Mouse (Mus musculus) embryonic facial prominence, embryonic 10.5 days (tissue): ENCODE measurements at regions not wholly inside any gene's neighbourhood (a gene's known extent, or its start where the extent isn't known, plus 50 kb on each side); places are given as distances from the start of the nearest gene placed in this dataset.
A peak's percentile ranks its signal among the peaks of the same experiment; 100 is the strongest.
"Not testable (repeated sequence)": the region's sequence is repeated elsewhere in the genome, so short reads cannot be mapped to it uniquely, and the experiment has no call there.

Source experiments
- DNase-seq: peaks from one replicate; pipeline ENCODE4 v3.0.0-alpha.2; 2017; ENCODE audit warnings: low spot score
- H3K27ac ChIP-seq: fragments of 300-500 bp; sonication (generic); replicated peaks from 2 replicates; pipeline ENCODE4 v1.5.1; 2016; ENCODE audit warnings: mild to moderate bottlenecking
- H3K27me3 ChIP-seq: fragments of 300-500 bp; sonication (generic); replicated peaks from 2 replicates; pipeline ENCODE4 v1.6.1; 2016; ENCODE audit warnings: low read depth, mild to moderate bottlenecking; ENCODE audit not compliant: poor library complexity, severe bottlenecking
- H3K36me3 ChIP-seq: fragments of 300-500 bp; sonication (generic); replicated peaks from 2 replicates; pipeline ENCODE4 v1.6.1; 2016; ENCODE audit warnings: mild to moderate bottlenecking, moderate library complexity
- H3K4me1 ChIP-seq: fragments of 300-500 bp; sonication (generic); 2 replicates; pipeline ENCODE4 v1.6.1; 2016
- H3K4me3 ChIP-seq: fragments of 300-500 bp; sonication (generic); 2 replicates; pipeline ENCODE4 v1.5.1; 2016; ENCODE audit warnings: mild to moderate bottlenecking, moderate library complexity
- H3K9me3 ChIP-seq: fragments of 300-500 bp; sonication (generic); 2 replicates; pipeline ENCODE4 v1.6.1; 2016; ENCODE audit warnings: mild to moderate bottlenecking
- WGBS: fragments of 180-500 bp; shearing (Covaris S2); methylation state at CpG from one replicate; pipeline ENCODE4 v1.1.7; 2016; 5-methylcytosine and 5-hydroxymethylcytosine counted together

- H3K4me3 ChIP-seq, H3K4me1 ChIP-seq, H3K27me3 ChIP-seq, H3K9me3 ChIP-seq, DNase-seq, H3K36me3 ChIP-seq, H3K27ac ChIP-seq: not testable (repeated sequence)
- 62% methylated on average over 3 of the region's 3 CpGs for WGBS
These were observed 455.5 kb downstream of the Plxdc2 start for GRCm38 (mm10) chr2:16811401-16812281.

GRCm38 (mm10) chr2:16820442-16820841, 464.3 kb downstream of the Plxdc2 start:
- Histone ChIP-seq H3K4me1 (peaks cover 18% of the 10 kb centered on the region), H3K27ac (no peak overlapping the region), H3K27me3 (no peaks in the 10 kb centered on the region), H3K36me3 (no peaks in the 10 kb centered on the region), H3K9me3 (no peaks in the 10 kb centered on the region), H3K4me3 (no peak overlapping the region)
- no peak for DNase-seq
- 92% methylated on average over 1 of the region's 1 CpGs for WGBS

DNA sequence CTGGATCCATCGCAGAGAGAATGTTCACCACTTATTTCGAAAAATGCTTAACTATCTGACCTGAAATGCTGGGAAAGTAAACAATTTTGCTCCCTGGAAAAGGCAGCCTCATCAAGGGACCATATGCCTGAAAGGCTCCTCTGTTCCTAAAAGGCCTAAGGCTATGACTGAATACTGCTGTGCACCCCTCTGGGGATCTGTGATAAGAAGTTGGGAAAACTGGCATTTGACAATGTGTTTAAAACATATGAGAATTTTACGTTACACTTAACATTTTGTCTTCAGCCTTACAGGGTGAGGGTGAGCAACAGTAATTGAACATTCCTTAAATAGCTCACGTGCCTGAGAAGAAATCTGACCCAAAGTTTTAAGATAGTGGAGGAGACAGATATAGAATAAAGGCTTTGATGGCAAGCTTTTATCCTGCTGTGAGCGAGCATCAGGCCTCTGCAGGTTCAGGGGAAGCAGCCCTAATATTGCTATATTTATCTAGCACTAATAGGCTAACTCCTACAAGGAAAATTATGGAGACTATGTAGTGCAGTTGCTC, 468.7 kb downstream of the Plxdc2 start:
- Histone ChIP-seq H3K27ac (peak overlapping the region; percentile 24; the same call in 1 of the 2 replicates), H3K27me3 (no peaks in the 10 kb centered on the region), H3K4me1 (peaks cover 20% of the 10 kb centered on the region), H3K36me3 (no peaks in the 10 kb centered on the region), H3K4me3 (no peak overlapping the region), H3K9me3 (no peaks in the 10 kb centered on the region)
- DNase-seq: peak; percentile 10
- 30% methylated on average over 5 of the region's 5 CpGs for WGBS

GRCm38 (mm10) chr2:16827266-16827665, 471.2 kb downstream of the Plxdc2 start:
- no peaks in the 10 kb centered on the region for H3K9me3 ChIP-seq
- H3K27ac ChIP-seq: no peak overlapping the region
- no peaks in the 10 kb centered on the region for H3K36me3 ChIP-seq
- WGBS: 94% methylated on average over 1 of the region's 1 CpGs
- no peak for DNase-seq
- no peaks in the 10 kb centered on the region for H3K27me3 ChIP-seq
- H3K4me3 ChIP-seq: no peak overlapping the region
- H3K4me1 ChIP-seq: peaks cover 20% of the 10 kb centered on the region

DNA sequence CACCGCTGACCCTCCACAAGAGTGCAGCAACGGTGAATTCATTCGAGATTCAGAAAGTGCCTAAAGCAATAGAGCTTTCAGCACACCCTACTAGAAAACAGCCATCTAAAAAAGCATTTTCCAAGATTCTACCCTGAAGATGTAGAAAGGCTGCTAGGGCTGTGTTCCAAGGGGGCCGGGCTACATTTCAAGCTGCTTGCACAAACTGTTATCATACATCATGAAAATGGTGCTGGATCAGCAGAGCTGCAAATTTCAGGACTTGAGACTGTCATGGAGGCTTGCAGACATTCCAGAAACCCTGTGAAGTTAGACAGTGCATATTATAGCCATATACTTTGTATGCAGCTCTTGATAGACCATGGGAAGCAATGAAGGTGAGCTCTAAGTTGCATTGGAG, 479.9 kb downstream of the Plxdc2 start:
- no peak overlapping the region for H3K4me3 ChIP-seq
- DNase-seq: no peak
- H3K4me1 ChIP-seq: no peaks in the 10 kb centered on the region
- no peaks in the 10 kb centered on the region for H3K27me3 ChIP-seq
- no peak overlapping the region for H3K27ac ChIP-seq
- WGBS: 90% methylated on average over 4 of the region's 4 CpGs
- H3K36me3 ChIP-seq: no peaks in the 10 kb centered on the region
- no peaks in the 10 kb centered on the region for H3K9me3 ChIP-seq

- peak; percentile 11 for DNase-seq
- no peak overlapping the region for H3K4me3 ChIP-seq
- no peaks in the 10 kb centered on the region for H3K36me3 ChIP-seq
- no peaks in the 10 kb centered on the region for H3K9me3 ChIP-seq
- no peaks in the 10 kb centered on the region for H3K27me3 ChIP-seq
- no peak overlapping the region for H3K27ac ChIP-seq
- no peaks in the 10 kb centered on the region for H3K4me1 ChIP-seq
- 66% methylated on average over 9 of the region's 9 CpGs for WGBS
These were observed 482.6 kb downstream of the Plxdc2 start for GRCm38 (mm10) chr2:16838718-16839117.

DNA sequence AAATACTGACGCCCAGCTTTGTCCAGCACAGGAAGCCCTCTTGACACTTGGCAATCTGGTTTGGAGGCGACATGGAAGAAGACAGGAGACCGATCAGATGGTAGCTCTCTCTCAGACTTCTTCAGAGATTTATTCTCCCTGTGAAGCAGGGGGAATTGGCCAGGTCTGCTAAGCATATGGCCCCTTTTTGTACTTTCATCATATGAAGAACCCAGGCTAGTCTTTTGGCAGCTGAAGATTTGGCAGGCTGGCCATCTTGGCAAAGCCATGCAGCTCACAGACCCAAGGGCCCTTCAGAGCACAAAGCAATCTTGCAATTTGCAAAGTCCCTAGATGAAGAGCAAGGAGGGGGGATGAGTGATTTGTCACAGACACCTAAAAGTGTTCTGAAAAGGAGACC, 493.8 kb downstream of the Plxdc2 start:
- Histone ChIP-seq H3K27ac (no peak overlapping the region), H3K36me3 (no peaks in the 10 kb centered on the region), H3K4me3 (no peak overlapping the region), H3K9me3 (no peaks in the 10 kb centered on the region), H3K4me1 (no peaks in the 10 kb centered on the region), H3K27me3 (no peaks in the 10 kb centered on the region)
- 76% methylated on average over 3 of the region's 3 CpGs for WGBS
- DNase-seq: no peak

DNA sequence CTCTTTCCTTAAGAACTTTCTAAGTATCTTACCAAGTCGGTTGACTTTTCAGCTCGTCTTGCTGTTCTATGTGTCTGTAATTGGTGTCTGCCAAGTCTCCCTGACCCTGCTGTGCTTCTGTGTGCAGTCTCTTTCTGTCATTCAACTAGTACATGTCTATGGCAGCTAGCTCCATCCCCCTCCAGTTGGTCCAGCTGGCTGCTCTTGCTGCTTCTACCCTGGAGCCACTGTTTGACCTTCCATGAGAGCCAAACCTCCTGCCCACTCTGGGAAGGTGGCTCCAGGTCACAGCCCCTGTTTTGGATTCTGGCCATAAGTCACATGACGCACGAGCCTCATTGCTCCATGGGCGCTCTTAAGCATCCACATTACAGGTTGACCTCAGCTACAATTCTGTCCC, 504.0 kb downstream of the Plxdc2 start:
- WGBS: 84% methylated on average over 5 of the region's 5 CpGs

DNA sequence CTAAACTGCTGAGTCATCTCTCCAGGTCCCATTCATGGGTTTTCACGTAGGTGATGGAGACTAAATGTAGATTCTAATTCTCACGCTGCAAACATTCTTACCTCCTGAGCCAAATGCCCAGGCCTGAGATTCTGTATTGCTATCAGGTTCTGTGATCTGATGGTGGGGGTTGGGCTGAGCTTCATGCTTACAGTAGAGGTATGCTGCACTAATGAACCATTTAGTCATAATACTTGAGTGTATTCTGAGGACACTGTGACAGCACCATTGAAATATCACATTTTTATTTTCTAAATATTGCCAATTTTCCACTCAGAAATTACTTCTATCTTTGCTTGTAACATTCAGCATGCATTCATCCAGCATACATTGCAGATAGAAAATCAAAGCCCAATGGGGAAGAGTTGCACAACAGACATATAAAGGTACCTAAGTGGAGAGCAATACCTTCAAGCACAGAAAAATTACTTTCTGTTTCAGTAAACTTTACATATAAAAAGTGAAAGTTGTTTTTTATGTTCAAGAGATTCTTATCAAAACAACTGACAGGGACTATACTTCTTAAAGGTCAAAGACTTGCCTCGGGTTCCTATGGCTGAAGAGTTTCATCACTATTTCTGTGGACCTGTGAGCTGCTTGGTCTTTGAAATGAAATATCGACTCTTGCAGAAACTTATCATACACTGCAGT, 510.2 kb downstream of the Plxdc2 start:
- DNase-seq: no peak
- Histone ChIP-seq H3K36me3 (no peaks in the 10 kb centered on the region), H3K4me1 (no peaks in the 10 kb centered on the region), H3K27ac (no peak overlapping the region), H3K4me3 (no peak overlapping the region), H3K9me3 (no peaks in the 10 kb centered on the region), H3K27me3 (no peaks in the 10 kb centered on the region)
- 91% methylated on average over 4 of the region's 4 CpGs for WGBS

More for the DNA sequence above, 504.0 kb downstream of the Plxdc2 start:
- Histone ChIP-seq H3K36me3 (no peaks in the 10 kb centered on the region), H3K27me3 (no peaks in the 10 kb centered on the region), H3K27ac (no peak overlapping the region), H3K4me3 (no peak overlapping the region), H3K9me3 (no peaks in the 10 kb centered on the region), H3K4me1 (no peaks in the 10 kb centered on the region)
- DNase-seq: no peak

DNA sequence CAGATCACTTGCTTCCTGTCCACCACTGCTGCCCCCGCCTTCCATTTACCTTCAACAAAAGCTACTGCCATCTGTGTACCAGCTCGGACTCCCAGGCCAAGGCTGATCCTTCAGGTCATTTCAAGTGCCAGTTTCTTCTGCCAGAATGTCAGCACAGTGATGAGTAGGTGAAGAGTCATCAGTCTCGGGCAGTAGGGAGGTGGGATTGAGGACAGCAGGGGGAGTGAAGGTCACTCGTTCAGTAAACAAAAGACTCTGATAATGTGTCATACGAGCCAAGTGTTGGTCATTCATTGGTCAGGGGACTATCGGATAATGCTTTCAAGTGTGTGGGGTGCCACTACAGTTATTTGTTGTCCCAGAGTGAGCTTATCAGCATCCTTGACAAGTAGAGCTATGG, 536.3 kb downstream of the Plxdc2 start:
- DNase-seq, H3K4me3 ChIP-seq, H3K27ac ChIP-seq, H3K36me3 ChIP-seq, H3K9me3 ChIP-seq, H3K4me1 ChIP-seq, H3K27me3 ChIP-seq: not testable (repeated sequence)
- WGBS: 76% methylated on average over 6 of the region's 6 CpGs

DNA sequence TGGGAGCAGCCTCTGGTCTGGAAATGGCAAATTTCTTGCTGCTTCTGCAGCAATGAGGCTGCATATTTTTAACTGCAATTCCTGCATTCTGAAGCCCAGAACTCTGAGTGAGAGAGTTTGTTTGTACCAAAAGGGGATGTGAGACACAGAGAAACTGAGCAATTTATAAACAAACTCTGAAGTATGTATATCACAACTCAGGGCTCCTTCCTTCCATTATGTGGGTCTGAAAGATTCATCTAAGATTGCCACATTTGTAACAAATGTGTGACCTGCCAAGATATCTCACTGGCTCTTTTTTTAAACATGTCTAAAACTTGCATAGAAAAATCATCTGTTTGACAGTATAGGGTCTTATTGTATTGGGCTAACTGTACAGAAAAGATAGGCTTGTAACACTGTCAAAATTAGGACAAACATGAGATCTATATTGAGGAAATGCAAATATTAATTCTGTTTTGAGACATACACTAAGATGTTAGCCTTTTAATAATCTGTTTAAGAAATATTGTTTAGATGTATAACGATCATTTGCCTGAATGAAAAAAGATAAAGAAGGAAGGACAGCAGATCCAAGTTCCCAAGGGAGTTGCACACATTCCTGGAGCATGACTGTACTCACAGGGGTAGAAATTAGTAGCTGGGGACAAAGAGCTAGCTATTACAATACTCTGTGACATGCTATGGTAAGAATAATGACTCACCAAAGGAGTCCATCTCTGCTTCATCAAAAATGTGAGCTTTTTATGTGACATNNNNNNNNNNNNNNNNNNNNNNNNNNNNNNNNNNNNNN, 553.3 kb downstream of the Plxdc2 start:
- H3K27me3 ChIP-seq: no peaks in the 10 kb centered on the region
- no peak overlapping the region for H3K4me3 ChIP-seq
- WGBS: 83% methylated on average over 1 of the region's 1 CpGs
- H3K27ac ChIP-seq: no peak overlapping the region
- H3K36me3 ChIP-seq: no peaks in the 10 kb centered on the region
- no peaks in the 10 kb centered on the region for H3K4me1 ChIP-seq
- no peak for DNase-seq
- H3K9me3 ChIP-seq: no peaks in the 10 kb centered on the region

DNA sequence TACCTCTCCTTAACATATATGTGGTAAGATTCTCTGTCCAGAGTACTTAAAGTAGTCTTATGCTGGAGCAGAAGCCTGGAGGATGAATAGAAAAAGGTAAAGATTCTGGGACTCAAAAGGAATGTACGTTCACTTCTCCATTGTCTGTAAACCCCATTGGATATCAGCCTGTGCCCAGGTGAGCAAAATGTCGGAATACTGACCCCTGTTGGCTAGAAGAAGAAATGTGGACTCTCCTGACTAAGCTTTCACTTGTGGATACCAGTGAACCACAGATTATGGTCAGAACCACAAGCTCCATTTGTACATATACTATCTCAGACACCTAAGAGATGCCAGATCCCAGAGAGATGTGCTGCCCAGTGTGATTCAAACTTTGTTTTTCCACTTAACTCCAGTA, 558.5 kb downstream of the Plxdc2 start:
- H3K27ac ChIP-seq: no peak overlapping the region
- no peaks in the 10 kb centered on the region for H3K9me3 ChIP-seq
- no peaks in the 10 kb centered on the region for H3K36me3 ChIP-seq
- no peaks in the 10 kb centered on the region for H3K27me3 ChIP-seq
- DNase-seq: peak; percentile 16
- H3K4me1 ChIP-seq: no peaks in the 10 kb centered on the region
- no peak overlapping the region for H3K4me3 ChIP-seq
- 24% methylated on average over 2 of the region's 2 CpGs for WGBS
